Mouse (Mus musculus): ENCODE results near the gene Slc39a11. TPM values are rescaled to one million over a fixed set of nuclear protein-coding genes. Genes with fewer than 3 reads are reported as not detected.

The Slc39a11 gene
- polyA plus RNA-seq, 1 experiment from 2014 or later, result 21.4 TPM

DNA sequence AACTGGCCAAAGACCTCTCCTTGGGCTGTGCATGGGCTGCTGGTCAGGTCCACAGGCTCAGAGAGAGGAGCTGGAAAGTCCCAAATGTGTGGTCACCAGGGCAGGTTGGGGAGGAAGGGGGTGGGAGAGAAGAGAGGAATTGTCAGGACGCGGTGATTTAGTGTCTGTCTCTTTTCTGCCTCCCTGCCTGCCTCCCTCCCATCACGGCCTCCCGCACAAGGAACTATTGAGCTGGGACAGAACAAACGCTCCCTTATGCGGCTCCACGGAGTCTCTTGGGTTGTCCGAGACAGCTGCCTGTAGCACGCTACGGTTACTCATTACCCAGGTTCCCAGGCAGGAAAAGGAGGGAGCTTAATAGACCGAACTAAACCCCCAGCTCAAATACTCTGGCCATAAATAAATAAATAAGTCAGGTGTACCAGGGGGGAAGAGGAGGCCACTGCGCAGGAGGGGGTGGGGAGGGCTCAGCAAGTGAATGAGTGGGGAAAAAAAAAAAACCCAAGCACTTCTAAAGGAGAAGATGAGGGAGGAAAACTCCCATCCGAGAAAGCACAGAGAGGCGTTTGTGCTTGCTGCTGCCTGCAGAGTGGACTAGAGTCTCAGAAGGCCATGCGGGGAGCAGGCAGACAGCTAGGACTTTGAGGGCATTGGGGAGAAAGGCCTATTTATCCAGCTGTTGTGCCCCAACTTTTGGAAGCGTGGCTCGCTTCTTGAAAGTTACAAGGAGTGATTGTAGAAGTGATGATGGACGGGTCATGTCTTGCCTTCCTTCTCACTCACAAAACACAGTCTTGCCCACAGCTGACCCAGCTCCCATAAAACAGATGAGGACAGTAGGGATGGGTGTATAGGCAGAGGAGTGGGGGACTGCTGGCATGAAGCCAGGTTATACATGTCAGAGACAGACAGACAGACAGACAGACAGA is 428.3 kb downstream of the Slc39a11 start:
- no peaks in the 10 kb centered on the region for H3K27me3 ChIP-seq
- no peaks in the 10 kb centered on the region for H3K36me3 ChIP-seq
- H3K9me3 ChIP-seq, result no peaks in the 10 kb centered on the region
- ATAC-seq (ENCODE audit: insufficient number of reproducible peaks, insufficient read depth, low FRiP score, low TSS enrichment), result no peak
- 0 out of 2 replicates have a peak overlapping the region, but pooled peaks have one; percentile 13 for H3K4me2 ChIP-seq (replicated peaks)
- H3K27ac ChIP-seq, result peak overlapping the region; percentile 72
- WGBS, result 20% methylated on average over 18 of the region's 18 CpGs
- H3K4me3 ChIP-seq, result no peak overlapping the region
- H3K9ac ChIP-seq, result no peak overlapping the region
- H3K4me1 ChIP-seq, result peaks cover 14% of the 10 kb centered on the region

DNA sequence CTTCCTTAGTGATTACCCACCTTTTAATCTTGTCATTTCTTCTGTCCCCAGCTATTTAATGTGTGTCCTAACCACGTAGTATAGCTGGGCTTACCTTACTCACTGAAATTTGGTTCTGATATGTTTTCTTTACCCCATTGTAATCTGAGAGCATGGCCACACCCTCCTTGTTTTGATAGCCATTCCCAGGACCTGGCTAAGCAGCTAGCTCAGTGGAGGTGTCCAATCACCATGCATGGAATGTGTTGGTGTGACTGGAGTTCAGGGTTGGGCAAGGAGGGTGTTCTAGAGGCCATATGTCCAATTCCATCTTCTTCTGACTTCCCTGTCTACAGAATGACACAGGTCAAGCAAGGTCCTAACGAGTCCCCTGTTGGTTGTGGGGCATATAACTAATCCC is 429.2 kb downstream of the Slc39a11 start:
- no peak overlapping the region for H3K9ac ChIP-seq
- WGBS, result 69% methylated on average over 2 of the region's 2 CpGs
- no peaks in the 10 kb centered on the region for H3K9me3 ChIP-seq
- H3K4me3 ChIP-seq, result no peak overlapping the region
- peaks cover 14% of the 10 kb centered on the region for H3K4me1 ChIP-seq
- peak overlapping the region; percentile 72; the same call in 1 of the 2 replicates for H3K27ac ChIP-seq
- no peak overlapping the region for H3K4me2 ChIP-seq (replicated peaks)
- H3K27me3 ChIP-seq, result no peaks in the 10 kb centered on the region
- ATAC-seq (ENCODE audit: insufficient number of reproducible peaks, insufficient read depth, low FRiP score, low TSS enrichment), result no peak
- no peaks in the 10 kb centered on the region for H3K36me3 ChIP-seq

DNA sequence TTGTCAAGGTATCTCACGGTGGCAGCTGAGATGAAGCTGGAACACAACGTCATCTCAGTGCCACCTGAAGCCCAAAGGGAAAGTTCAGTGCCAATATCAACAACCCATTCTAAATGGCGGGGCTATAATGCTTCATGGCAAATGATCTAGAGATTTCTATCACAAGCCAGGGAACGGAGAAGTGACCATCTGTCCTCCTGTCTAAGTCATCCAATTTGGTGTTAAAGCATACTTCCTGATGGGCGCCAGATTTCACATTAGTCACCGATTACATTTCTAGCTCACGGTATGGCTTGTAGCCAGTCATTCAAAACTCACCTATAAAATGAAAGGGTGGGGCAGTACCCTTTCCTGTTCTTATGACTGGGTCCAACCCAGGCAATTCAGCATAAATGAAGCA is 435.1 kb downstream of the Slc39a11 start:
- WGBS, result 88% methylated on average over 7 of the region's 7 CpGs
- H3K27ac ChIP-seq, result no peak overlapping the region
- H3K36me3 ChIP-seq, result no peaks in the 10 kb centered on the region
- no peaks in the 10 kb centered on the region for H3K27me3 ChIP-seq
- no peak overlapping the region for H3K4me2 ChIP-seq (replicated peaks)
- no peak for ATAC-seq (ENCODE audit: insufficient number of reproducible peaks, insufficient read depth, low FRiP score, low TSS enrichment)
- no peaks in the 10 kb centered on the region for H3K9me3 ChIP-seq
- H3K4me3 ChIP-seq, result no peak overlapping the region
- peaks cover under 1% of the 10 kb centered on the region; the same call in 1 of the 2 replicates for H3K4me1 ChIP-seq
- no peak overlapping the region for H3K9ac ChIP-seq

DNA sequence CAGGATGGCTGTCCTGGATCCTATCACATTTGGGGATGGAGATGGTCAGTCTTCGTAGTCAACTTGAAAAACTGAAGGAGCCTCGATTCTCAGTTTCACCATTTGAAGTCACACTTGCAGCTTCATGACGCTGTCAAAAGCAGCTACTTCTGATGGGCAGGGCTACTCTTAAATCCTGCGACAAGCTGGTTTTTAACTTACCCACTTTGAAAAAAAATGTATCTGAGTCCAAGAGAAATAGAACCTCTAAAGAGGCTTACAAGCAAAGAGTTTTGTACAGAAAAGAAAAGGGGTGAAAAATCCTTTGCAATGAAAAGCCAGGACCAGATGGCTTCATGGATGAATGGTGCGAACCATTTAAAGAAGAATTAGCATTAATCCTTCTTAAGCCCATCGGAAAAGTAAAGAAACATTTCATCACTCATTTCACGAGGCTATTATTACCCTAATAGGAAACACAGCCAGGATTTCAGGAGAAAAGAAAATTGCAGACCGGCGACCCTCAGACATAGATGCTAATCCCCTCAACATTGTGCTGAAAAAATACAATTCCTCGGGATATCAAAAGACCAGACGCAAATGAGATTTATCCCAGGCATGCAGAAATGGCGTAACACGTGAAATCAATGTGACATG is 437.4 kb downstream of the Slc39a11 start:
- no peaks in the 10 kb centered on the region for H3K9me3 ChIP-seq

DNA sequence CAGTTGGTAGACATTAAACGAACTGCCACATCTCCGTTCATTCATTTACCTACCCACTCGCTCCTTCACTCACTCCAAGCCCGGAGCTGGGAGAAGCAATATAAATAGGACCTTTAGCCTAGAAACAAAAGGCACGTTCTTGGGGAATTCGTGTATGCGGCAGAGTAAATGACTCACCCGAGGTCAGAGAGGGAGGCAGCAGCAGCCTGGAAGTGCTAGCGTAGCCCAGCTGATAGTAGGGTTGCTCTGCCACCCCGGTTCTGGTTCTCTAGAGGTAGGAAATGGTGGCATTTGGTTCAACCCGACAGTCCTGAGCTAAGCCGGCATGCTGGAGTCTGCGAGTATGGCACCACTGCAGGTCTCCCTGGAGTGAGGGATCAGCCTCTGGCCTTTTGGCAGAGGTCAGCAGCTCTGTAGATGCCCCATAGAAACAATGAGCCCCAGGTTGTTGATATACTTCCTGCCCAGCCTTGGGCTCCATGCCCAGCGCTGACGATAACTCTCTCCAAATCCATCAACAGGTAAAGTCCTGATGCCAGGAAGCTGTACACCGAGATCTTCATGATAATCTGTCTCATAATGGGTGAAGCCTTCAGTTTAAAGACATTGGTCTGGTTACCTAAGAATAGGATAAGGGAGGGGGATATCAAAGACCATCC is 440.5 kb downstream of the Slc39a11 start:
- Histone ChIP-seq H3K9me3 (no peaks in the 10 kb centered on the region), H3K4me1 (peaks cover 5% of the 10 kb centered on the region; the same call in 1 of the 2 replicates), H3K27ac (no peak overlapping the region), H3K9ac (no peak overlapping the region), H3K4me2 (replicated peaks) (no peak overlapping the region), H3K4me3 (no peak overlapping the region), H3K27me3 (0 out of 2 replicates have a peak, but pooled peaks cover 3% of the 10 kb centered on the region), H3K36me3 (no peaks in the 10 kb centered on the region)
- no peak for ATAC-seq (ENCODE audit: insufficient number of reproducible peaks, insufficient read depth, low FRiP score, low TSS enrichment)
- 77% methylated on average over 16 of the region's 16 CpGs for WGBS

More for the DNA sequence above, 437.4 kb downstream of the Slc39a11 start:
- 56% methylated on average over 13 of the region's 13 CpGs for WGBS
- Histone ChIP-seq H3K36me3 (no peaks in the 10 kb centered on the region), H3K4me1 (peaks cover 5% of the 10 kb centered on the region; the same call in 1 of the 2 replicates), H3K4me3 (no peak overlapping the region), H3K9ac (no peak overlapping the region), H3K4me2 (replicated peaks) (no peak overlapping the region), H3K27ac (no peak overlapping the region), H3K27me3 (0 out of 2 replicates have a peak, but pooled peaks cover 3% of the 10 kb centered on the region)
- ATAC-seq (ENCODE audit: insufficient number of reproducible peaks, insufficient read depth, low FRiP score, low TSS enrichment), result no peak

DNA sequence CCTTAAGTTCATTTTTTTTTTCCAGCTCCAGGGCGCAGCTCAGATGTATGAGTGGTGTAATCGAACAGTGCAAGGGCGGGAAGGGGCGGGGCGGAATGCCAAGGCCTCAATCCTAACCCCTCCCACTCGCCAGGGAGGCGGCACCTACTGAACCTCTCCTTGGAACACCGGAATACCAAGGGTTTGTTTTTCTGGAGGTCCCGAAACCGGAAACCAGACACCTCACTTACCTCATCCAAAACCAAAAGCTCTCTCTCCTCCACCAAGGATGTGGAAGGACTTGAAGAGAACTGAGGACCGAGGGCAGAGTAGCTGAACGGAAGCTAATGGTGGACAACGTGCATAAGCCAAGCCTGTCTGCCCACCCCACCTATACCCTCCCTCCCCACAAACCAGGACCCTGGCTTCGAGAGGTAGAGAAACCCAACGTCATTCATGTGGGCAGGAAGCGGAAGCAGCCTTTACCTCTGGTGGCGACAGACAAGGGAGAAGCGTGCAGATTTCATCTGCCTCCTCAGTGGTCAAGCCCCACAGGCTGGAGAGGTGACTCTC is 441.3 kb downstream of the Slc39a11 start:
- 65% methylated on average over 18 of the region's 18 CpGs for WGBS
- ATAC-seq (ENCODE audit: insufficient number of reproducible peaks, insufficient read depth, low FRiP score, low TSS enrichment), result no peak
- 0 out of 2 replicates have a peak, but pooled peaks cover 3% of the 10 kb centered on the region for H3K27me3 ChIP-seq
- H3K9me3 ChIP-seq, result no peaks in the 10 kb centered on the region
- H3K27ac ChIP-seq, result no peak overlapping the region
- H3K36me3 ChIP-seq, result no peaks in the 10 kb centered on the region
- no peak overlapping the region for H3K9ac ChIP-seq
- H3K4me2 ChIP-seq (replicated peaks), result no peak overlapping the region
- peaks cover 5% of the 10 kb centered on the region; the same call in 1 of the 2 replicates for H3K4me1 ChIP-seq
- no peak overlapping the region for H3K4me3 ChIP-seq

DNA sequence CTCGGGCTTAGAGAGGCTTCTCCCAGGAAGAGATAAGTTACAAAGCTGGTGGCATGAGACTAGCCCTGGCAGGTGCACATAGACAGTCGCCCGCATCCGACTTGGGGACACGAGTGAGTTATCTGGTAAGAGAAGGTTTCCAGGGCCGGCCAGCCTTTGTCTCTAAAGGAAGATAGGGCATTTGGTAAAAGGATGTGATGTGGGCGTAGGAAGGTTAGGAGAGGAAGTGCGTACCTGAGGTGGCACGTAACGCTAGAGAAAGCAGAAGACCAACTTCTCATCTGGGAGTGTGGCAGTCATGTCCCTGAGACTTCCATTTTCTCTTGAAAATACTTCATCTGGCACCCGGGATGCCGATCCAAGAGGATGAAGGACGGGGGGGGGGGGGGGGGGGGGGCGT is 441.9 kb downstream of the Slc39a11 start:
- no peak overlapping the region for H3K4me2 ChIP-seq (replicated peaks)
- H3K4me3 ChIP-seq, result no peak overlapping the region
- no peaks in the 10 kb centered on the region for H3K9me3 ChIP-seq
- no peaks in the 10 kb centered on the region for H3K36me3 ChIP-seq
- peaks cover 5% of the 10 kb centered on the region; the same call in 1 of the 2 replicates for H3K4me1 ChIP-seq
- 75% methylated on average over 14 of the region's 14 CpGs for WGBS
- H3K27me3 ChIP-seq, result 0 out of 2 replicates have a peak, but pooled peaks cover 3% of the 10 kb centered on the region
- no peak for ATAC-seq (ENCODE audit: insufficient number of reproducible peaks, insufficient read depth, low FRiP score, low TSS enrichment)
- H3K27ac ChIP-seq, result no peak overlapping the region
- no peak overlapping the region for H3K9ac ChIP-seq

DNA sequence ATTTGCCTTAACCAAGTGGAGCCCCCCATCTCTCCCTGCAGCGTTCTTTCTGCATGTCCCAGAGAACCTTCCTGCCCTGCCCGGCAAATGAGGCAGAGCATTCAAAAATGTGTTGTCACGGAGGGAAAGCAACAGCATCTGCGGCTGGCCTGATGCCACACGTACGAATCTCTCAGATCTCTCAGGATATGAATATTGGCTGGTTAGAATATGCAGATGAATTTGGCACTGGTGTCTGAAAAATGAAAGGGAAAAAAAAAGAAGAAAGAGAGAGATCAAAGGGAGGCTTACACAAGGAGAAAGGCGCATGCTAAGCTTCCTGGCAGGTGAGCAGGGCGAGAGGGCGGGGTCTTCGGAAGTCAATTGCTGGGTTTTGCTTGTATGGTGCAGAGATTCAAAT is 443.8 kb downstream of the Slc39a11 start:
- no peak for ATAC-seq (ENCODE audit: insufficient number of reproducible peaks, insufficient read depth, low FRiP score, low TSS enrichment)
- 72% methylated on average over 10 of the region's 10 CpGs for WGBS
- Histone ChIP-seq H3K4me3 (no peak overlapping the region), H3K27me3 (0 out of 2 replicates have a peak, but pooled peaks cover 3% of the 10 kb centered on the region), H3K4me1 (peaks cover 5% of the 10 kb centered on the region; the same call in 1 of the 2 replicates), H3K27ac (no peak overlapping the region), H3K4me2 (replicated peaks) (no peak overlapping the region), H3K9ac (no peak overlapping the region), H3K9me3 (no peaks in the 10 kb centered on the region), H3K36me3 (no peaks in the 10 kb centered on the region)

DNA sequence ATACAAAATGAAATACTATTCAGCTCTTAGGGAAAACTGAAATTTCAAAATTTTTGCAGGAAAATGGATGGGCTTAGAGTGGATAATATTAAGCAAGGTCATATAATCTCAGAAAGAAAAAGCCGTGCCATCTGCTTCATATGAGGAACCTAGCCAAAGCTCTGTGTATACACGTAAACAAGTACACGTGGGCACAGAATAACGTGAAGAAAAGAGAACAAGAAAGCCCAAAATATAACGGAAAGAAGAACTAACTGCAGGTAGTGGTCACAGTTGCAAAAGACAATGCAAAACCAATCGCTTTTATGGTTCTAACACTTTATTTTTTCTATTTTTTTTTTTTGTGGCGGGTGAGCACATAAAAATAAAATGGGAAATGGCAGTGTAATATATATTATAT is 446.9 kb downstream of the Slc39a11 start:
- Histone ChIP-seq H3K9ac (no peak overlapping the region), H3K4me2 (replicated peaks) (no peak overlapping the region), H3K27ac (no peak overlapping the region), H3K4me3 (no peak overlapping the region), H3K4me1 (peaks cover 10% of the 10 kb centered on the region), H3K36me3 (no peaks in the 10 kb centered on the region), H3K9me3 (no peaks in the 10 kb centered on the region), H3K27me3 (peaks cover 7% of the 10 kb centered on the region; the same call in 1 of the 2 replicates)
- no peak for ATAC-seq (ENCODE audit: insufficient number of reproducible peaks, insufficient read depth, low FRiP score, low TSS enrichment)
- whole genome bisulfite sequencing, result 87% methylated on average over 7 of the region's 7 CpGs

DNA sequence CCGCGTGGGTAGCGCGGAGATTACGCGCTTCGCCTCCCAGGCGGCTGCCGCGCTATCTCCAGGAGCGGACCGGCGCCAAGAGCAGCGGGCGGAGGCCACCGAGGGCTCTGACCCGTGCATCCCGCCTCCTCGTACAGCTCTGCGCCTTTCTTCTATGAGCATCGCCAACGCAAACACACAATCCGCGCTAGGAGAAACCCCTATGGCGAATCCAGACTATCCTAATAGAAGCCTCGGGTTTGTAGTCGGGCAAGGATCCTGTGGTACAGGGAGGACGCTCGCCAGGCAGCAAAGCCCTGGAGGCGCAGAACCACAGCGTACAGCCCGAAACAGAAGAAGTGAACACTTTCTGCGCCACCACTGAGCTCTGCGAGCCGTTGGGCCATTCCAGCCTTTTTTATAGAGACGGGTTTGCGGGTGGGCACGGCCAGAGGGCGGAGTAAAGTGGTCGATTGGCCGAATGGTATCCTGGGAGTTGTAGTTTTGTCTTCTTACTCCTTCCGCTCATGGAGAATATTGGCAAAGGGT is 448.3 kb downstream of the Slc39a11 start:
- WGBS, result under 1% methylated on average over 42 of the region's 42 CpGs
- Histone ChIP-seq H3K36me3 (no peaks in the 10 kb centered on the region), H3K27me3 (peaks cover 7% of the 10 kb centered on the region; the same call in 1 of the 2 replicates)

DNA sequence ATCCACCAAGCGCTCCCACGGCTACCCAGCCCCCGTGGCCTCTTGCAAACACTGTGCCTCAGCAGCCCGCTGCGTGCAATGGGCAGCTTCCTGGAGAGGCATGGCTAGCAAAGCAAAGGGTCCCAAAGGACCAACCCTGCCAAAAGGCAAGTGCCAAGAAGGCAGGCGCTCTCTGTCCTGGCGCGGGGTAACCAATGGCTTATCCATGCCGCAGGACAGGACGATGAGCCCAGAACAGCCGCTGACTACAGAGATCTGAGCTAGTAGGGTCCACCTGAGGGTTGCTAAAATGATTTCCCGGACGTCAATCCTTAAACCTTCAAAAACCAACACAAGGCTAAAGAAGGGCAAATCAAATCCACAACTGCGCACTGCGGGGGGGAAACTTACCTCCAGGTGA is 449.0 kb downstream of the Slc39a11 start:
- H3K4me2 ChIP-seq (replicated peaks), result peak overlapping the region; percentile 95
- H3K9me3 ChIP-seq, result no peaks in the 10 kb centered on the region
- peaks cover 10% of the 10 kb centered on the region for H3K4me1 ChIP-seq
- WGBS, result 14% methylated on average over 15 of the region's 15 CpGs
- no peaks in the 10 kb centered on the region for H3K36me3 ChIP-seq
- H3K4me3 ChIP-seq, result peak overlapping the region; percentile 72
- ATAC-seq (ENCODE audit: insufficient number of reproducible peaks, insufficient read depth, low FRiP score, low TSS enrichment), result no peak
- H3K27ac ChIP-seq, result no peak overlapping the region
- H3K9ac ChIP-seq, result peak overlapping the region; percentile 78
- H3K27me3 ChIP-seq, result peaks cover 7% of the 10 kb centered on the region; the same call in 1 of the 2 replicates

More for the DNA sequence above, 448.3 kb downstream of the Slc39a11 start:
- H3K4me3 ChIP-seq, result peak overlapping the region; percentile 72
- peak overlapping the region; percentile 95 for H3K4me2 ChIP-seq (replicated peaks)
- peaks cover 10% of the 10 kb centered on the region for H3K4me1 ChIP-seq
- ATAC-seq (ENCODE audit: insufficient number of reproducible peaks, insufficient read depth, low FRiP score, low TSS enrichment), result peak; percentile 74
- peak overlapping the region; percentile 73 for H3K27ac ChIP-seq
- no peaks in the 10 kb centered on the region for H3K9me3 ChIP-seq
- H3K9ac ChIP-seq, result peak overlapping the region; percentile 78

Data from embryonic facial prominence, embryonic 12.5 days (tissue).